Mouse (Mus musculus) MEL (cell line): ENCODE measurements around the gene Fbxo24. TPM values are rescaled to one million over a fixed set of nuclear protein-coding genes. Genes with fewer than 3 reads are reported as not detected.

Experiments used
- DNase-seq: peaks from one replicate; pipeline ENCODE4 v3.0.0; 2011; ENCODE audit warnings: low read depth, low spot score
- H3K27ac ChIP-seq: 2 replicates; pipeline ENCODE4 v1.5.1; 2012; ENCODE audit warnings: low read depth, mild to moderate bottlenecking, control low read depth, low read length, moderate library complexity; ENCODE audit not compliant: control insufficient read depth
- H3K27me3 ChIP-seq, 2 experiments: fragments of 150-350 bp in 1 of 2; sonication (generic) in 1 of 2; 2 replicates each; pipeline ENCODE4 v1.6.1; 2012; ENCODE audit warnings: low read length in 2 of 2, mild to moderate bottlenecking in 2 of 2, improper control_type of control experiment in 1 of 2, moderate library complexity in 1 of 2; ENCODE audit not compliant: insufficient read depth in 2 of 2, control insufficient read depth in 1 of 2
- H3K36me3 ChIP-seq, 2 experiments: 2 replicates each; pipeline ENCODE4 v1.6.1; 2012 to 2014; ENCODE audit warnings: low read length in 2 of 2, improper control_type of control experiment in 1 of 2, inconsistent platforms in 1 of 2, mild to moderate bottlenecking in 1 of 2; ENCODE audit not compliant: insufficient read depth in 2 of 2, control insufficient read depth in 1 of 2
- H3K4me1 ChIP-seq, 2 experiments: fragments of 150-350 bp in 1 of 2; sonication (generic) in 1 of 2; 2 replicates each; pipeline ENCODE4 v1.6.1; 2012; ENCODE audit warnings: low read length in 2 of 2, improper control_type of control experiment in 1 of 2, mild to moderate bottlenecking in 1 of 2; ENCODE audit not compliant: insufficient read depth in 2 of 2, control insufficient read depth in 1 of 2
- H3K4me3 ChIP-seq, 2 experiments: fragments of 150-350 bp in 1 of 2; sonication (generic) in 1 of 2; 2 replicates each; pipeline ENCODE4 v1.5.1; 2012; ENCODE audit warnings: low read depth in 2 of 2, low read length in 2 of 2, mild to moderate bottlenecking in 2 of 2, moderate library complexity in 2 of 2, control low read depth in 1 of 2, improper control_type of control experiment in 1 of 2; ENCODE audit not compliant: control insufficient read depth in 1 of 2, insufficient read depth in 1 of 2
- H3K79me2 ChIP-seq: 2 replicates; pipeline ENCODE4 v1.6.1; 2012; ENCODE audit warnings: mild to moderate bottlenecking, low read length, moderate library complexity; ENCODE audit not compliant: control insufficient read depth, poor library complexity, insufficient read depth
- H3K9ac ChIP-seq: 2 replicates; pipeline ENCODE4 v1.6.1; 2012; ENCODE audit warnings: low read depth, mild to moderate bottlenecking, control low read depth, low read length, moderate library complexity; ENCODE audit not compliant: control insufficient read depth, poor library complexity, severe bottlenecking
- H3K9me3 ChIP-seq: fragments of 150-350 bp; sonication (generic); replicated peaks from 2 replicates; pipeline ENCODE4 v1.6.1; 2012; ENCODE audit warnings: mild to moderate bottlenecking, low read length, improper control_type of control experiment, moderate library complexity; ENCODE audit not compliant: insufficient read depth
- BHLHE40 ChIP-seq: IDR thresholded peaks from 2 replicates; pipeline ENCODE4 v1.6.1; 2012; ENCODE audit warnings: low read depth, mild to moderate bottlenecking, inconsistent platforms, low read length, improper control_type of control experiment, borderline replicate concordance
- CHD1 ChIP-seq: IDR thresholded peaks from 2 replicates; pipeline ENCODE4 v1.6.1; 2012; ENCODE audit warnings: low read depth, mild to moderate bottlenecking, inconsistent platforms, low read length, improper control_type of control experiment
- ELF1 ChIP-seq: IDR thresholded peaks from 2 replicates; pipeline ENCODE4 v1.6.1; 2014; ENCODE audit warnings: low read depth, mild to moderate bottlenecking, inconsistent platforms, low read length, improper control_type of control experiment, moderate library complexity
- EP300 ChIP-seq, 2 experiments: IDR thresholded peaks; 2 replicates each; pipeline ENCODE4 v1.6.1; 2011; ENCODE audit warnings: improper control_type of control experiment in 2 of 2, low read length in 2 of 2, low read depth in 1 of 2, mild to moderate bottlenecking in 1 of 2
- ETS1 ChIP-seq: IDR thresholded peaks from 2 replicates; pipeline ENCODE4 v1.6.1; 2012; ENCODE audit warnings: low read depth, mild to moderate bottlenecking, inconsistent platforms, low read length, improper control_type of control experiment, moderate library complexity
- GATA1 ChIP-seq: IDR thresholded peaks from 2 replicates; pipeline ENCODE4 v1.6.1; 2011; ENCODE audit warnings: low read depth, low read length, improper control_type of control experiment
- MAFK ChIP-seq: IDR thresholded peaks from 2 replicates; pipeline ENCODE4 v1.6.1; 2011; ENCODE audit warnings: low read depth, mild to moderate bottlenecking, low read length, improper control_type of control experiment, borderline replicate concordance
- MYB ChIP-seq: IDR thresholded peaks from 2 replicates; pipeline ENCODE4 v1.6.1; 2011; ENCODE audit warnings: mild to moderate bottlenecking, low read depth, low read length, improper control_type of control experiment
- MYC ChIP-seq: IDR thresholded peaks from 2 replicates; pipeline ENCODE4 v1.6.1; 2011; ENCODE audit warnings: low read depth, mild to moderate bottlenecking, low read length, improper control_type of control experiment, moderate library complexity
- NELFE ChIP-seq: IDR thresholded peaks from 2 replicates; pipeline ENCODE4 v1.6.1; 2011; ENCODE audit warnings: low read depth, low read length, improper control_type of control experiment
- NRF1 ChIP-seq: IDR thresholded peaks from 2 replicates; pipeline ENCODE4 v1.6.1; 2014; ENCODE audit warnings: low read depth, mild to moderate bottlenecking, inconsistent platforms, low read length, improper control_type of control experiment, moderate library complexity; ENCODE audit not compliant: poor library complexity, insufficient read depth, severe bottlenecking
- POLR2AphosphoS2 ChIP-seq: IDR thresholded peaks from 2 replicates; pipeline ENCODE4 v1.6.1; 2011; ENCODE audit warnings: low read length, improper control_type of control experiment
- RAD21 ChIP-seq: IDR thresholded peaks from 2 replicates; pipeline ENCODE4 v1.6.1; 2011; ENCODE audit warnings: mild to moderate bottlenecking, low read depth, low read length, improper control_type of control experiment
- RCOR1 ChIP-seq: IDR thresholded peaks from 2 replicates; pipeline ENCODE4 v1.6.1; 2012; ENCODE audit warnings: low read depth, mild to moderate bottlenecking, inconsistent platforms, low read length, improper control_type of control experiment
- SIN3A ChIP-seq: IDR thresholded peaks from 2 replicates; pipeline ENCODE4 v1.6.1; 2012; ENCODE audit warnings: low read length, improper control_type of control experiment, inconsistent platforms
- TAL1 ChIP-seq: IDR thresholded peaks from 2 replicates; pipeline ENCODE4 v1.6.1; 2012; ENCODE audit warnings: mild to moderate bottlenecking, inconsistent platforms, low read length, moderate library complexity, mixed read lengths
- TCF12 ChIP-seq: IDR thresholded peaks from 2 replicates; pipeline ENCODE4 v1.6.1; 2014; ENCODE audit warnings: low read depth, mild to moderate bottlenecking, inconsistent platforms, low read length, improper control_type of control experiment, moderate library complexity
- ZC3H11A ChIP-seq: IDR thresholded peaks from 2 replicates; pipeline ENCODE4 v1.6.1; 2012; ENCODE audit warnings: low read depth, mild to moderate bottlenecking, inconsistent platforms, low read length, improper control_type of control experiment
- ZKSCAN1 ChIP-seq: IDR thresholded peaks from 2 replicates; pipeline ENCODE4 v1.6.1; 2012; ENCODE audit warnings: low read depth, mild to moderate bottlenecking, inconsistent platforms, low read length, improper control_type of control experiment, moderate library complexity
- ZNF384 ChIP-seq: IDR thresholded peaks from 2 replicates; pipeline ENCODE4 v1.6.1; 2012; ENCODE audit warnings: low read depth, mild to moderate bottlenecking, inconsistent platforms, low read length, improper control_type of control experiment
- polyA plus RNA-seq, 2 experiments: library from polyadenylated mRNA; stranded (reverse) in 1 of 2; unstranded in 1 of 2; fragments of >175 nt in 1 of 2; fragments of >200 nt in 1 of 2; gene quantifications; 2 replicates each; pipeline versions ENCODE4 v1.2.1 to v1.2.4; 2012; ENCODE audit warnings: low replicate concordance in 2 of 2, low read depth in 1 of 2; ENCODE audit not compliant: insufficient read length in 2 of 2, insufficient read depth in 1 of 2, missing spikeins in 1 of 2
- total RNA-seq: library from RNA; depleted of rRNA; stranded (reverse); fragments of 300-350 nt; gene quantifications from 2 replicates; pipeline ENCODE4 v1.2.3, GENCODE M21; 2012

Gene Fbxo24
- total and polyA plus RNA-seq, 3 experiments = 0.42 to 0.46 TPM; not detected in 1

- H3K9ac ChIP-seq = no peak within 1 kb of the TSS
- H3K36me3 ChIP-seq = no peaks in the 10 kb centered on the region
- no peak for TF ChIP-seq CHD1
- TF ChIP-seq MYB = no peak
- no peak for TF ChIP-seq BHLHE40
- no peak for TF ChIP-seq NELFE
- TF ChIP-seq SIN3A = no peak
- TF ChIP-seq RCOR1 = no peak
- TF ChIP-seq POLR2AphosphoS2 = no peak
- no peak for TF ChIP-seq MAFK
- no peak for TF ChIP-seq NRF1
- no peak for TF ChIP-seq ELF1
- no peak for TF ChIP-seq TCF12
- no peak for TF ChIP-seq MYC
- no peak for TF ChIP-seq ZC3H11A
- no peak for TF ChIP-seq RAD21
- no peak for TF ChIP-seq EP300 (IDR thresholded peaks at IDR 0.05; ENCODE audit: low read depth in 1 of 2, low read length in 2 of 2)
- TF ChIP-seq ZKSCAN1 = no peak
- TF ChIP-seq GATA1 = no peak
- no peak for TF ChIP-seq ZNF384
- no peak within 1 kb of the TSS for H3K27ac ChIP-seq
- no peaks in the 10 kb centered on the region for H3K27me3 ChIP-seq
- H3K9me3 ChIP-seq = no peaks in the 10 kb centered on the region
- no peak for DNase-seq
- no peak within 1 kb of the TSS for H3K4me3 ChIP-seq
- H3K4me1 ChIP-seq = no peaks in the 10 kb centered on the region
- H3K79me2 ChIP-seq = no peaks in the 10 kb centered on the region
Observed at GRCm38 (mm10) chr5:137613550-137613949, 15.3 kb downstream of the Fbxo24 start, which contains the start of gene Pcolce. Pcolce (minus strand) TSS chr5:137613784.

- no peak for TF ChIP-seq TAL1
- no peak for TF ChIP-seq MYC
- no peak for TF ChIP-seq ETS1
- TF ChIP-seq MAFK = no peak
- no peak for TF ChIP-seq ELF1
- no peak for DNase-seq
Observed at GRCm38 (mm10) chr5:137613076-137613475, 15.7 kb downstream of the Fbxo24 start.

More at GRCm38 (mm10) chr5:137613076-137613475, 15.7 kb downstream of the Fbxo24 start:
- Histone ChIP-seq H3K27me3 (no peaks in the 10 kb centered on the region), H3K9me3 (no peaks in the 10 kb centered on the region), H3K4me3 (no peak overlapping the region), H3K27ac (no peak overlapping the region), H3K79me2 (no peaks in the 10 kb centered on the region), H3K36me3 (no peaks in the 10 kb centered on the region), H3K4me1 (no peaks in the 10 kb centered on the region), H3K9ac (no peak overlapping the region)
